Mouse (Mus musculus) brain, embryonic 14.5 days (tissue): ENCODE data around the gene Shtn1. TPM values are rescaled to one million over a fixed set of nuclear protein-coding genes. Genes with fewer than 3 reads are reported as not detected.
A peak's percentile ranks its signal among the peaks of the same experiment; 100 is the strongest.

Experiments used
- DNase-seq: peaks from one replicate; pipeline ENCODE4 v3.0.0-alpha.2; 2011; ENCODE audit warnings: low read depth
- CTCF ChIP-seq: fragments of 200-500 bp; IDR thresholded peaks from 2 replicates; pipeline ENCODE4 v1.5.1; 2012; ENCODE audit warnings: inconsistent platforms, mild to moderate bottlenecking, moderate library complexity, borderline replicate concordance; ENCODE audit not compliant: insufficient read depth, insufficient read length; ENCODE audit errors: extremely low read depth
- POLR2A ChIP-seq: fragments of 200-500 bp; IDR thresholded peaks from 2 replicates; pipeline ENCODE4 v1.6.1; 2012; ENCODE audit warnings: mild to moderate bottlenecking, inconsistent platforms, borderline replicate concordance; ENCODE audit not compliant: poor library complexity, insufficient read depth, insufficient read length, severe bottlenecking; ENCODE audit errors: extremely low read depth
- polyA plus RNA-seq: library from polyadenylated mRNA; depleted of rRNA; stranded (reverse); fragments of >200 nt; gene quantifications from 2 replicates; pipeline ENCODE4 v1.2.3, GENCODE M21; 2012; rRNA removed

Gene Shtn1
- 46.4 and 51.1 TPM in 2 replicates for polyA plus RNA-seq

- peak; percentile 77 for DNase-seq
- TF ChIP-seq POLR2A = peak; percentile 27; the same call in 1 of the 2 replicates
- TF ChIP-seq CTCF = no peak
Measured at GRCm38 (mm10) chr19:59075472-59076101, at the start of gene Shtn1. TSS of gene Shtn1 (minus strand) at chr19:59076100.

- no peak for DNase-seq
- TF ChIP-seq CTCF = no peak
- no peak for TF ChIP-seq POLR2A
Measured at GRCm38 (mm10) chr19:59114152-59114551, 38.3 kb upstream of the Shtn1 start.

DNA sequence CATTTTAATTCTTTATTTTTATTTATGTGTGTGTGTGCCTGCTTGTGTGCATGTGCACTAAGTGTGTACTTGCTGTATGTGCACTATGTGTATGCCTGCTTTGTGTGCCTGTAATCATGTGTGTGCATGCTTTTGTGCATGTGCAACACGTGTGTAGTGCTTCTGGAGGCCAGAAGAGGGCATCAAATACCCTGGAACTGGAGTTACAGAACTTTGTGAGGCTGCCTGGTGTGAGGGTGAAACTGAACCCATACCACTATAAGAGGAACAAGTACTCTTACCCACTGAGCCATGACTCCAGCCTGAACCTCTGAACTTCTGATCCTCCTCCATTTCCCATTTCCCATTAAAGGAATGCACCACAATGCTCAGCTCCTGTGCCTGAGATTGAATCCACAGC, 34.0 kb upstream of the Shtn1 start:
- TF ChIP-seq POLR2A (no peak), CTCF (no peak)

GRCm38 (mm10) chr19:59098315-59098714, 22.4 kb upstream of the Shtn1 start:
- DNase-seq = no peak
- TF ChIP-seq POLR2A = no peak
- no peak for TF ChIP-seq CTCF

More for the DNA sequence above, 34.0 kb upstream of the Shtn1 start:
- DNase-seq = no peak

GRCm38 (mm10) chr19:59092295-59092694, 16.4 kb upstream of the Shtn1 start:
- no peak for DNase-seq
- TF ChIP-seq POLR2A (no peak), CTCF (no peak)

DNA sequence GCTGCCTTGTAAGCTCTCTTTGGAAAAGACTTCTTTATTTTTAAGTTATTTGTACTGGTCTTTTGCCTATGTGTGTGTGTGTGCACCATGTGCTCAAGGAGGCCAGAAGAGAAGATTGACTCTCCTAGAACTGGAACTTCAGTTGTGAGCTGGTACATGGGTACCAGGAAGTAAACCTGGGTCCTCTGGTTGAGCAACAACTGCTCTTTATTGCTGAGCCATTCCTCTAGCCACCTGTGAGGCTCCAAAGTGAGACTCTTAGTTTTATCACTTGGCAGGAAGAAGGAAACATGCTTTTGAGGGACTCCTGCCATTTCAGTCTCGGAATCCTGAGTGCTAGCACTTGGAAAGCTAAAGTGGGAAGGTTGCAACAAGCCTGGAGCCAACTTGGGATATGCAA, 14.4 kb upstream of the Shtn1 start:
- TF ChIP-seq CTCF (no peak), POLR2A (no peak)

DNA sequence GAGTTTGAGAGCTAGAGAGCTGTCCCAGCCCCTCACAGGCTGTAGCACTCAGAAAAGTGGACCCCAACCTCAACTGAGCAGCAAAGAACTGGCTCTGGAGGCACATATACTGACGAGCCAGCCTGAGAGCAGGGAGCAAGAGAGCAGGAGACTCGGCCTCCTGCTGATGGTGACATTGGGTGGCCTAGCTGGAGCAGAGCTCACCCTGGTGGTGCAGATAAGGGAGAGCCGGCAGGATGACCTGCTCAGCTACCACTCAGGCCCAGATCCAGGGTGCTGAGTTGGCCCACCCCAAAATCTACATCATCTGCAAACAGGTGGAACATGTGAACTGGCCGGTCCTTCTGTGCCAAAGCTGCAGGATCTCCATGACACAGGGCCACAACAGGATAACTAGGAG, 8.4 kb upstream of the Shtn1 start:
- no peak for DNase-seq
- TF ChIP-seq POLR2A (no peak), CTCF (no peak)

More for the DNA sequence above, 14.4 kb upstream of the Shtn1 start:
- DNase-seq = no peak

DNA sequence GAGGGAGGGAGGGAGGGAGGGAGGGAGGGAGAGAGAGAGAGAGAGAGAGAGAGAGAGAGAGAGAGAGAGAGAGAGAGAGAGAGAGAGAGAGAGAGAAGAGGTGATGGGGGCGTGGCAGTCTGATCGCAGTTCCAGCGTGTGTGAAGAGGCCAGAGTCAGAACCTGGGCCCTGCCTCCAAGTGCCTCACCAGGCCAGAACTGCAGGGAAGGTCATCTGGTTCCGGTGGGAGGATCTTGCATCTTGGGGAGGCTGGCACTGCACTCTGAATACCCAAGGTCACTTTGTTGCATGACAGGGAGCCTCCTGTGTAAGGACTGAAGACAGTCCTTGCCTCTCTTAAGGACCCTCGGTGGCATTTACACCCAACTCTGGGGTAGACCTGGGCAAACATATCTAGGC, 231 bp upstream of the Shtn1 start:
- TF ChIP-seq CTCF (no peak), POLR2A (no peak)
- DNase-seq = peak; percentile 23

DNA sequence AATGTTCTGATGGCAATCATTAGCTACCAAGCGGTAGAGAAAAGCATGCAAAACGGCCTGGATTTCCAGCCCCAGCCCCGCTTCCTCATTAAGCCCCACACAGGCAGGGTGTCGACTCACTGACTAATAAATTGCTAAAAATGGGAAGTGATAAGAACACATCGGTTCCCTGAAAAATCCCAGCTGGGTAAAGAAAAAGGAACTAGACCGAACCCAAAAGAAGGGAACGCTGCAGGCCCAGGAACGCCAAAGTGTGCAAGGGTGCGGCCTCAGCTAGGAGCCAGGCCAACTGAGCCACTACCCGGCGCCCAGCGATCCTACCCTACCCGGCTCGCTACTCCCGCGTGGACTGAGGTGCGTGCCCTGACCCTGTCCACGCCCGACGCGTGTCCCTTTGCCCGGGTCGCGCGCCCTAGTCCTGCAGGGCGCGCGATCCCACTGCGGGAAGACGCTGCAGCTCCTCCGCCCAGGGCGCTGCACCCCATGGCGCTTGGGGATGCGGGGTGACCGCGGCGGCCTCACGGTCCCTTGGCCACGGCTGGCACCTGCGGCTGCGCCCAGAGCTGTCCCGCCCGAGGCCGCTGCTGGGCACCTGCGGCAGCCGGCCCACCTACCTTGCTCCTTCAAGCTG, 944 bp downstream of the Shtn1 start:
- TF ChIP-seq CTCF = no peak
- peak; percentile 50 for DNase-seq

- no peak for TF ChIP-seq POLR2A
- TF ChIP-seq CTCF = no peak
- peak; percentile 25 for DNase-seq
Measured at GRCm38 (mm10) chr19:59074381-59074780, 1.5 kb downstream of the Shtn1 start.

- peak; percentile 75 for DNase-seq
- TF ChIP-seq CTCF (no peak), POLR2A (no peak)
Measured at GRCm38 (mm10) chr19:59073006-59073405, 2.9 kb downstream of the Shtn1 start.

GRCm38 (mm10) chr19:59071979-59072378, 3.9 kb downstream of the Shtn1 start:
- no peak for DNase-seq
- TF ChIP-seq POLR2A (no peak), CTCF (no peak)

- TF ChIP-seq POLR2A (no peak), CTCF (no peak)
- no peak for DNase-seq
Measured at GRCm38 (mm10) chr19:59071396-59071795, 4.5 kb downstream of the Shtn1 start.

GRCm38 (mm10) chr19:59067652-59068051, 8.2 kb downstream of the Shtn1 start:
- TF ChIP-seq POLR2A = no peak
- no peak for TF ChIP-seq CTCF
- no peak for DNase-seq
